Mouse (Mus musculus): Measurements from ENCODE around the gene Tnfrsf25.

Gene Tnfrsf25

GRCm38 (mm10) chr4:152090191-152090590, 25.5 kb upstream of the Tnfrsf25 start:
- in situ Hi-C loops (cut with MboI, MseI), result no loop called here

- in situ Hi-C loops (cut with MboI, MseI), result no loop called here
These were observed 22.9 kb upstream of the Tnfrsf25 start for GRCm38 (mm10) chr4:152092751-152093293.

- in situ Hi-C loops (cut with MboI, MseI), result no loop called here
These were observed 21.5 kb upstream of the Tnfrsf25 start for GRCm38 (mm10) chr4:152094233-152094632.

- in situ Hi-C loops (cut with MboI, MseI), result no loop called here
These were observed 19.5 kb upstream of the Tnfrsf25 start for GRCm38 (mm10) chr4:152095937-152096910.

- in situ Hi-C loops (cut with MboI, MseI), result no loop called here
These were observed 18.8 kb upstream of the Tnfrsf25 start for GRCm38 (mm10) chr4:152096927-152097326.

- in situ Hi-C loops (cut with MboI, MseI), result no loop called here
These were observed 17.6 kb upstream of the Tnfrsf25 start for GRCm38 (mm10) chr4:152097911-152098799.

GRCm38 (mm10) chr4:152100541-152100940, 15.2 kb upstream of the Tnfrsf25 start:
- in situ Hi-C loops (cut with MboI, MseI), result loop anchor here in 1 of 2 experiments (10.0 kb wide), 1 partner anchor 56 kb away; no protein-coding TSS in a partner anchor

GRCm38 (mm10) chr4:152101081-152101653, 14.6 kb upstream of the Tnfrsf25 start:
- in situ Hi-C loops (cut with MboI, MseI), result loop anchor here in 1 of 2 experiments (10.0 kb wide), 1 partner anchor 56 kb away; no protein-coding TSS in a partner anchor

- in situ Hi-C loops (cut with MboI, MseI), result loop anchor here in 1 of 2 experiments (10.0 kb wide), 1 partner anchor 57 kb away; no protein-coding TSS in a partner anchor
These were observed 13.8 kb upstream of the Tnfrsf25 start for GRCm38 (mm10) chr4:152101921-152102320.

- in situ Hi-C loops (cut with MboI, MseI), result loop anchor here in 1 of 2 experiments (10.0 kb wide), 1 partner anchor 58 kb away; no protein-coding TSS in a partner anchor
These were observed 12.7 kb upstream of the Tnfrsf25 start for GRCm38 (mm10) chr4:152103025-152103424.

GRCm38 (mm10) chr4:152106746-152107145, 9.0 kb upstream of the Tnfrsf25 start:
- in situ Hi-C loops (cut with MboI, MseI), result loop anchor here in 1 of 2 experiments (10.0 kb wide), 1 partner anchor 62 kb away; no protein-coding TSS in a partner anchor

GRCm38 (mm10) chr4:152107493-152107892, 8.2 kb upstream of the Tnfrsf25 start:
- in situ Hi-C loops (cut with MboI, MseI), result loop anchor here in 1 of 2 experiments (10.0 kb wide), 1 partner anchor 63 kb away; no protein-coding TSS in a partner anchor

GRCm38 (mm10) chr4:152107971-152108509, 7.7 kb upstream of the Tnfrsf25 start:
- in situ Hi-C loops (cut with MboI, MseI), result loop anchor here in 1 of 2 experiments (10.0 kb wide), 1 partner anchor 63 kb away; no protein-coding TSS in a partner anchor

GRCm38 (mm10) chr4:152108673-152109072, 7.1 kb upstream of the Tnfrsf25 start:
- in situ Hi-C loops (cut with MboI, MseI), result loop anchor here in 1 of 2 experiments (10.0 kb wide), 1 partner anchor 64 kb away; no protein-coding TSS in a partner anchor

- in situ Hi-C loops (cut with MboI, MseI), result loop anchor here in 1 of 2 experiments (10.0 kb wide), 1 partner anchor 65 kb away; no protein-coding TSS in a partner anchor
These were observed 6.2 kb upstream of the Tnfrsf25 start for GRCm38 (mm10) chr4:152109509-152109908.

- in situ Hi-C loops (cut with MboI, MseI), result no loop called here
These were observed 5.0 kb upstream of the Tnfrsf25 start for GRCm38 (mm10) chr4:152110689-152111088.

GRCm38 (mm10) chr4:152112329-152112728, 3.4 kb upstream of the Tnfrsf25 start:
- in situ Hi-C loops (cut with MboI, MseI), result no loop called here

- in situ Hi-C loops (cut with MboI, MseI), result no loop called here
These were observed 1.7 kb upstream of the Tnfrsf25 start for GRCm38 (mm10) chr4:152114080-152114479.

GRCm38 (mm10) chr4:152117538-152117937, 1.8 kb downstream of the Tnfrsf25 start:
- in situ Hi-C loops (cut with MboI, MseI), result no loop called here
